Mouse (Mus musculus) forelimb bud, embryonic 11.5 days (tissue): Measurements from ENCODE around the gene Olfr125.

Experiments
- DNase-seq: peaks from one replicate; pipeline ENCODE4 v3.0.0-alpha.2; 2012; ENCODE audit warnings: low read depth, low spot score

Olfr125 gene

GRCm38 (mm10) chr17:37832649-37833048 lies at the start of gene Olfr125:
Gene Olfr125, plus strand, starts transcription at chr17:37832949.
- no peak for DNase-seq

GRCm38 (mm10) chr17:37793229-37793628 lies 39.5 kb upstream of the Olfr125 start, which contains the start of gene Olfr123:
Gene Olfr123, plus strand, starts transcription at chr17:37793529.
- DNase-seq, result no peak

GRCm38 (mm10) chr17:37799588-37799987 lies 33.2 kb upstream of the Olfr125 start, which contains the start of gene Olfr124:
Gene Olfr124, plus strand, starts transcription at chr17:37799888.
- no peak for DNase-seq

GRCm38 (mm10) chr17:37847183-37847582 lies 14.4 kb downstream of the Olfr125 start, which contains the start of gene Olfr126:
Gene Olfr126, plus strand, starts transcription at chr17:37847483.
- no peak for DNase-seq

DNA sequence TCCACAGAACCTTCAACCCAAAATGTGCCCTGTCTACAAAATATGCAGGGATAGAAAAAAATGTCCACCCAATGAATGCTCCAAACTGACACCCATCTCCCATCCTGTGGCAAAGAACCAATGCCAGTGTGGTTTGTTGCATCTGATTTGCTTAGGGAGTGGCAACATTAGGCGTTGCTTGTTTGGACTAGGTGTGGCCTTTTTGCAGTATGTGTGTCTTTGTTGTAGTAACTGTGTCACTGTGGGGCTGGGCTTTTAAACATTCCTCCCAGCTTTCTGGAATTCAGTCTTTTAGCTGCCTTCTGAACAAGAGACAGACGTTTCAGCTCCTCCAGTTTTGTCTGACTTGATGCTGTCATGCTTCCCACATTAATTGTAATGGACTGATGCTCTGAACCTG lies 31.2 kb downstream of the Olfr125 start:
- no peak for DNase-seq

GRCm38 (mm10) chr17:37869676-37870205 lies 37.0 kb downstream of the Olfr125 start:
- DNase-seq, result no peak

- DNase-seq, result no peak
These were observed 41.1 kb downstream of the Olfr125 start for GRCm38 (mm10) chr17:37873830-37874229.
